10 mouse cellular contexts compared by ENCODE assay signal in genomic region chr11:83850586-83851272, GRCm38 (mm10). TPM values are rescaled to one million over a fixed set of nuclear protein-coding genes. Genes with fewer than 3 reads are reported as not detected.
DNase-seq lines count a peak whose midpoint lies in the region.
"Had no signal": no experiment of that assay in that cellular context is flagged by ENCODE, and none has a peak within 500 bp of the region (broad histone marks: within the 10 kb centered on the region; RNA-seq: fewer than 3 reads in every experiment).

No protein-coding gene starts in this region.

- peak; percentile 44 to 49 for DNase-seq in urinary bladder, adult 18-20 months (ENCODE audit: low spot score in 2 of 2)
- no peak for DNase-seq in urinary bladder, postnatal 10 days (ENCODE audit: low spot score)
- peak; percentile 88 for DNase-seq in kidney, adult 8-10 months
- peak; percentile 45 to 63 for DNase-seq in lung, adult 18-20 months
- peak; percentile 83 for DNase-seq in yolk sac, embryonic 10.5 days (ENCODE audit: low spot score)
- DNase-seq in left cerebral cortex, adult 8-10 months (ENCODE audit: low spot score in 2 of 2) = no peak
- no peak for DNase-seq in spleen, adult 18-20 months
- DNase-seq in left cerebral cortex, adult 9 months (ENCODE audit: low spot score in 2 of 2) = no peak
- DNase-seq: right cerebral cortex, postnatal 14 days had no signal

RNA-seq across cellular contexts. Expression of gene Hnf1b, which starts 0.9 kb away (rescaled TPM):
- under 1 TPM; 0.37 to 0.76 (median 0.54) TPM for total RNA-seq in left cerebral cortex, adult 8-10 months (2022)
- total RNA-seq: heart, postnatal 10 days had no signal

Comparison
In these comparisons a context has a peak if more than half of its experiments do, and no peak if none do; other contexts are left out.
1. DNase-seq: peak in urinary bladder, adult 18-20 months (2 of 2), kidney, adult 8-10 months (2 of 2), lung, adult 18-20 months (2 of 2) and yolk sac, embryonic 10.5 days (single experiment); none in urinary bladder, postnatal 10 days (single experiment), left cerebral cortex, adult 8-10 months (0 of 2), spleen, adult 18-20 months (0 of 2) and left cerebral cortex, adult 9 months (0 of 2).